Mouse (Mus musculus): ENCODE results near the gene Ubtf.
"Not testable (repeated sequence)": the region's sequence is repeated elsewhere in the genome, so short reads cannot be mapped to it uniquely, and the experiment has no call there.

Gene Ubtf

DNA sequence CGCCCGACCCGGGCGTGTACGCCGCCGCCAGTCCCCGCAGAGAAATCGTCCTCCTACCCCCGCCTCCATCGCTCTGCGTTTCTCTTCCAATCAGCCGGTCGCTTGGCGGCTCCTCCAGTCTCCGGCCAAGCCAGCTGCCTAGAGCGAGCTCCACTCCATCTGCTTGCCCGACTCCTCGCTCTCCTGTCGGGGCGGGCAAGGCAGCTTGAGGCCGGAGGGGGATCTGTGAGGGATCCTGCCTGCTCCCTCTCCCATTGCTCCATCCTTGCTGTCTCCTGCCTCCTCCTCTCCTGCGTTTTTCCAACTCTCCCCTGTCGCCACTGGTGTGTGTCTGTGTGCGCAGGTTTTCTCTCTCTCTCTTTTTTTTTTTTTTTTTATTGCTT lies at the start of gene Ubtf:
Gene Ubtf (minus strand): TSS at position 333 of the 383 bp plus-strand sequence.
- peak; percentile 78 to 80 for DNase-seq

DNA sequence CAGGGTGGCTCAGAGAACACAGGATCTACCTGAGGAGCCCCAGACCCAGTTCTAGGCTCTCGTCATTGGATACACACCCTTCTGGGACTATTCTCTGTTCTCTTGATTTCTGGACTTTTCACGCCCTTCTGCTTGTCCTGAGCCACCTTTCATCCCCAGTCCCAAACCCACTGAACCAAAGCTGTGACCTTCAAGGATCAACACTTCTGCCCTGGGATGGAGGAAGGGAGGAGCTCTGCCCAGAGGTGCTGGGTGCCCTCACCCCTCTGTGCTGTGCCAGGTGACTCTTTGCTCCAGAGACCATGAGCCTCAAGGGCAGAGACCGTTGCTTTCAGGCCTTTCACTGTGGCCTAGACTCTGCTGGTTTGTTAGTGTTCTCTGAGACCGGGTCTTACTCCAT lies 49.7 kb upstream of the Ubtf start:
- no peak for DNase-seq

DNA sequence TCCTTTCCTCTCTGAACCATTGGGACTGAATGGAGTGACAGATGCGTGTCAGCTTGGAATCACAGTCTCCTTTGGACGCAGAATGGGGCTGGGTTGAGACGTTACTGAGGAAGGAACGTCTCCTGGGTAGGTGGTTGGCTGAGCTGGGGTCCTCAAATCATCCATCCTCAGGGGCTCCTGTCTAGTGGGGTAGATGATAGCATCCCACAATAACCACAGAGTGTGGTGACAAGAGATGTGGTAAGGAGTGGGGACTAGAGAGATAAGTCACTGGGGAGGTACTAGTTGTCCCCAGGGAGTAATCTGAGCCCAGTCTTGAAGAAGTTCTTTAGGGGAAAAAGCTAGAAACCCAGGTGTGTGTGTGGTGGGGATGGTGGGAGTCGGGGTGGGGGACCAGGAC lies 48.8 kb upstream of the Ubtf start:
- DNase-seq = no peak

DNA sequence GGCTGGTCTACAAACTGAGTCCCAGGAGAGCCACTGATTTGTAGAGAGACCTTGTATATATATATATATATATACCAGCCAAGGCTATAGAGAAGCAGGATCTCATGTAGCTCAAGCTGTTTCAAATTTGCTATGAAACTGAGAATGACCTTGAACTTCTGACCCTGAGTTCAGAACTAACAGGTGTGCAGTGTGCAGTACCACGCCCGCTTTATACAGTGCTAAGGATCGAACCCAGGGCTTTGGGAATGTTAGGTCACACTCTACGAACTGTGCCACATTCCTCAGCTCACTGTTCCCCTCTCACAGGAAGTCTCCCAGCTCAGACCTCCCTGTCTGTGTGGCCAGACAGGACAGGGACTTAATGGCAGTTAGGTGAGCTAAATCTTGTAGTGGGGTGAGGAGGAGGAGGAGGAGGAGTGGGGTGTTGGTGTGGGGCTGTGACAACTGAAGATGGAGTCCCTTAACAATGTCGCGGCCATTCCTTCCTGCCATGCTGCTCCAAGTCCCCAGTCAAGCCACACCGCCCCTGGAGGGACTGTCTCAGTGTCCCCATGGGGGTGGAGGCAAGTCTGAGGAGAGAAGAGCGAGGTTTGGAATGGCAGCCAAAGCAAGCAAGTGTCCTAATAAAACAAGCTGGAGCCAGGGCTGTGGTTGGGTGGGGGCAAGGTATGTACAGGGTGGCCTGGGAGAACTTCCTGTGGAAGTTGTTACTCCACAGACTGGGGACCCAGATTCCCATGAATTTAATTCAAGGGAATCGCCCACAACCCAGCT lies 48.1 kb upstream of the Ubtf start:
- DNase-seq = no peak

DNA sequence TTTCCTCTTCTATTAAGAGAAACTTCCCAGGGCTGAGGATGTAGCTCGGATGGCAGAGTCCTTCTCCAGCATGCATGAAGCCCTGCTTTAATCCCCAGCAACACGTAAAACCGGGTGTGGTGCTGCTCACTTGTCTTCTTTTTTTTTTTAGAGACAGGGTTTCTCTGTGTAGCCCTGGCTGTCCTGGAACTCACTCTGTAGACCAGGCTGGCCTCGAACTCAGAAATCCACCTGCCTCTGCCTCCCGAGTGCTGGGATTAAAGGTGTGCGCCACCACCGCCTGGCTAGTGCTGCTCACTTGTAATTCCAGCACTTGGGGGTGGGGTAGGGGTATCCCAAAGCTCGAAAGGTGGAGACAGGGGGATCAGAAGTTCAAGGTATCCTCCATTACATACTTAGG lies 46.6 kb upstream of the Ubtf start, which contains the start of gene Slc4a1:
Gene Slc4a1 (minus strand): TSS at position 101 of the 400 bp plus-strand sequence.
- DNase-seq = not testable (repeated sequence)

DNA sequence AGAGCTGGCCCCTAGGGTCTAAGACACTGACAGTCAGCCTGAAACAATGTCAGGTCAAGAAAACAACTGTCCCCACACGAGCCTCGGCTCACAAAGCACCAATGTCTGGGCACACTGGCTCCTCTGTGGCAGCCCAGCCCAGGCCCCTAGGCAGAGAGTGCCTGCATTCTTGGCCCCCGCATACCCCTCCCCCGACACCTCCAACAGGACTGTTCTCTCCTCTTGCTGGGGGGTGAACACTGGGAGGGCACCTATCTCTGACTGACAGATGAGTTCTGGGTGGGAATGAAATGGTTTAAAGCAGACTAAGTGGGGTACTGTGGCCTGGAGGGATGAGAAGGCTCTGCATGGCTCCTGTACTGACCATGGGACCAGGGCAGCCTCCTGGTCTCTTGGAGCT lies 46.2 kb upstream of the Ubtf start:
- DNase-seq = no peak

DNA sequence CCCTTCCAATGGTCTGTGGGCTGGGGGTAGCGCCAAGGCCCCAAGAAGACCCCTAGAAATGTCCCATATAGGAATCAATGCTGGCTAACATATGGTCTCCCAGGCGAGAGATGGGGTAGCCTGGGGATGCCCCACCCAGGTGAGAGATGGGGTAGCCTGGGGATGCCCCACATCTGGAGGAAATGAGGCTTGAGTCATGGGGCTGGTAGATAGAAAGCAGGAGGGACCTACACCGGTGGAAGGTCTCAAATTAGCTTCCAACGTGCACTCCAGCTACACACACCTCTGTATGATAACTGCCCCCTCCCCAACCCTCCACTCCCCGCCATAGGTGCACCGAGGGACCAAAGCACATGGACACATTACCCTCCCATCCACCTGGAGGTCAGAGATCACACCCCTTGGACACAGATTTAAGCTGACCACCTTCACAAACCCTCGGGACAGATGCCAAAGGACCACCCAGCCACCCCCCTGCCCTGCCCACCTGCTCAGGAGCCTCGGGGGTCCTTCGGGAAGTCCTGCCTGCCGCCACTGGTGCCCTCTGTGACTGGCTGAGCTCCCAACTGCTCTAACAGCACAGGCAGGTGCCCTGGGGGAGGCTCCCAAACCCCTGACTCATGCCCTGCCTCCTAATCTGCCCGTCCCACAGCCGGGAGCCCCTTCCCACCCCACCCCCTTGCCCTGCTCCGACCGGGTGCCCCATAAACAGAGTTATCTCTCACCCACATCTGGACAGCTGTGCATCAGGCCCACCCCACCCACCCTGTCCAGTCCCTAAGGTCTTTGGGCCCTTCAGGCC lies 45.2 kb upstream of the Ubtf start:
- no peak for DNase-seq

DNA sequence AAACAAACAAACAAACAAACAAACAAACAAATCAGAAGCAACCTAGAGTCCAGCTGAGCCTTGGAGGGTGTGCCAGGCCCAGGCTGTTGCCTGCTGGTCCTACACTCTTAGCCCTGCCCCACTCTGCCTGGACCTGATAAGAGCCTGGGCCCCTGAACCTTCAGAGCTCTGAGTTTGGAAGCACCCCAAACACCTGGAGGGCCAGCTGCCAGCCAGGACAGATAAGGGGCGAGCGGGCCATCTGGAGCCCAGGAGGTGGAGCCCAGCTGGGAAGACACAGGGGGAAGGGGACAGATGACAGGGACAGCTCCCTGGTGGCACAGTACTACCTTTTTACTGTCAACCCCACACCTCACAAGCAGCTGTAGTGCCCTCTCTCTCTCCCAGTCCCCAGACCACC lies 44.1 kb upstream of the Ubtf start:
- no peak for DNase-seq

DNA sequence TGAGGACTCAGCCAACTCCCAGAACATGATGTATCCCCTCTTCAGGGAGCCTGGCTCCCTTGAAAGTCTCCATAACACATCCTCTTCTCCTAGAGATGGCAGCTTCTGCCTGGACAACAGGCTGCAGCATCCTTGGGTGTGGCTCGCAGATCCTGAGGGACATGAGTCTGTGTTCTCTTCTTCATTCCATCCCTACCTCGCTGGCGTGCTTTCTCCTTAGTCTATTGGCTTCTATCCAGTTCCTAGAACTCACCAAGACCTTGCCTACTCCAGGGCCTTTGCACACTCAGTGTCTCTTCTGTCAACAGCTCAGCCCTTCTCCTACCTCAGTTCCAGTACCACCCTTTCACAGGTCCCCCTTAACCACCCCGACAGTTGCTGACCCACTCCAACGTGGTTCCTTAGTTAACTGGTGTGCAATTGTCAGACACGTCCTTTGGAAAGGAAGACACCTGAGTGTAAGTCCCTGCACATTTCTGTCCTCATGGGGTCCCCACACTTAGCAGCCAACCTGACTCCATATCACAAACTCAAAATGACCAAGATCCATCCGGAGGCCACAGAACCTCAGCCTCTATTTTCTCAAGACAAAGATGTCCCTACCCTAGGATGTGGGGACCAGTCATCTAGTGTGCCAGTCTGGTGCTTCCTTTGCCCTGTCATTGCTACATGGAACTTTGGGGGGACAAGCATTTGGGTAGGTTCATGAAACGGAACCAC lies 42.4 kb upstream of the Ubtf start:
- DNase-seq = no peak

DNA sequence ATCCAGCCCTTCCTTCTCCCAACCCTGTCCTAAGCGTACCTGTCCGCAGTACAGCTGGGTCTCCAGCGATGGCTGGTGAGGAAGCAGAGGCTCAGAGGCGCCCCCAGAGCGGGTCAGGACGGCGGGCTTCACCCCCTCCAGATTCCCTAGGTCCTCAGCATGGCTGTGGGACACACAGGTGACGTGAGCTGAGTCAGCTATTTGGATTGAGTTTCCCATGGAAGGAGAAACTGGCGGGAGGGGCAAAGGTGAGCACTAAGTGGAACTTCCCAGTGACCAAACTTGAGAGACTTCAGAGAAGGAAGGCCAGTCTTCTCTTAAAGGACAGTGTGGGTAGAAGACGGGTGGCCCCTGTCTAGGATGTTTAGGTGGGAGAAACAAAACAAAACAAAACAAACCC lies 38.8 kb upstream of the Ubtf start:
- no peak for DNase-seq

DNA sequence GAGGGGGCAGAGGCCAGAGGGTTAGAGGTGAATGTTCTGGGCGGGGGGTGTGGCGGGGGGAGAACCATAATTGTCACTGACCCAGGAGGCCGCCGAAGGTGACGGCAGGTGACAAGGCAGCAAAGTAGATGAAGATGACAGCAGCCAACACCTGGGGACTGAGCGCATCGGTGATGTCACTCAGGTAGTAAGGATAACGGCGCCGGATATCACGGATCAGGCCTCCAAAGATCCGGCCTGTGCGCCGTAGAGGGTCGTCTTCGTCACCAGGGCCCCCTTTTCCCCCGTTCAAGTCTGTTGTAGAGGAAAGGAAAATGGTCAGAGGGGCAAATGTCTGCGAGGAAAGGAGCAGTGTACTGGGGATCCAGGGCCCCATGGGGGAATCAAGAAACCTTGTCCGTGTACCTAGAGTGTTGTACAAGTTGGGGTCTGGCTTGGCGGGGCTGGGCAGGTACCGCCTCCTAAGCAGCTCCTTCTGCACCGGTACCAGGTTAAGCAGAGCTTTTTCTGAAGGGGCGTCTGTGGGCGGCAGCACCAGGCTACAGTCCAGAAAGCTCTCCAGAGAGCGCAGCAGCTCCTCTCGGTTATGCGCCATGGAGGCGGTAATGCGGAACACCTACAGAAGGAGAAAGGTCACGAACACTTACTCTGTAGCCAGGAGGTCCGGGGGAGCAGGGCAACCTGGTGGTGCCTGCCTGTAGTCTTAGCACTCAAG lies 37.3 kb upstream of the Ubtf start:
- no peak for DNase-seq

DNA sequence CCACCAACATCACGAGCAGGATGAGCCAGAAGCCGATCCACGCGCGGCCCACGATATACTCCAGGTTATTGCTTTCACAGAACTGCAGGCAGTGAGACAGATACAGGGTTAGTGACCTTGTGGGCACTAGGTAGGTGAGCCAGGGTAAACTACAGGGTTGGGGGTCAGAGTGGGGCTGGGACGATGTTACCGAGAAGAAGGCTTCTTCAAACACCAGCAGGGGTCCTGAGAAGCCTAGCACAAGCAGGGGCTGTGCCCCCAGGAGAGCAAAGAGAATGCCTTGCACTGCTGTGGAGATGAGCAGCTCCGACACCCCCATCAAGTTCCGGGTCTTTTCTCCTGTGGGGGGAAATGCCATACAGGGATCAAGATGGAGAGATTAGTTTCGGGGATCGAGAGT lies 36.6 kb upstream of the Ubtf start:
- no peak for DNase-seq

DNA sequence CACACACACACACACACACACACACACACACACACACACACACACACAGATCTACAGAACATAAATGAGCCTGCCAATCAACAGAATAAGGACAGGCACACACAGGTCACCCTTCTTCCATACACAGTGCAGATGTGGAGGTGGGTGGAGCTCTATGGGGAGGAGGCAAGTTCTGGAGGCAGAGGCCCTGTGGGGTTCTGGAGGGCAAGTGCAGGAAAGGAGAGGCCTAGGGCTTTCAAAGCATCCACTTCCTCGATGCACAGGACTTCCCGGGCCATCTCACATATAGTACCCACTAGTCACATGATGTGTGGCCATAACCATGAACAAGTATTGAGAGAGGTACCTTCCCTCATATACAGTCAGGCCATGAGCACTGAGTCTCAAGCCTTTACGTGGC lies 36.0 kb upstream of the Ubtf start:
- DNase-seq = no peak

DNA sequence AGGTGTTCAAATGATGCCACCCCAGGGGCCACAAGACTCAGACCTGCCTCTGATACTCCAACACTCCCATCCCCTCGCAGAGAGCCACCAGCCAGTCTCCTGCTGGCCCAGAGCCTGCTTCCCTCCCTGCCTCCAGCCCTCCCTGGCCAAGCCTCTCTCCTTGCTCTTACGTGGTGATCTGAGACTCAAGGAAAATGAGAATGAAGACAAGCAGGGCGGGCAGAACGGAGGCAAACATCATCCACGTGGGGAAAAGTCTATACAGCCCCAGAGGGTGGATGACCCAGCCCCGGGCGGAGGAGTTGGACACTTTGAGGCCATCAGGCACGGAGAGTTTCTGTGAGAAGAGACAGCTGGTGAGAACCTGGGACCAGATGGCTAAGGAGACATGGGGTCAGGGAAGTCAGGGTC lies 33.5 kb upstream of the Ubtf start:
- no peak for DNase-seq

DNA sequence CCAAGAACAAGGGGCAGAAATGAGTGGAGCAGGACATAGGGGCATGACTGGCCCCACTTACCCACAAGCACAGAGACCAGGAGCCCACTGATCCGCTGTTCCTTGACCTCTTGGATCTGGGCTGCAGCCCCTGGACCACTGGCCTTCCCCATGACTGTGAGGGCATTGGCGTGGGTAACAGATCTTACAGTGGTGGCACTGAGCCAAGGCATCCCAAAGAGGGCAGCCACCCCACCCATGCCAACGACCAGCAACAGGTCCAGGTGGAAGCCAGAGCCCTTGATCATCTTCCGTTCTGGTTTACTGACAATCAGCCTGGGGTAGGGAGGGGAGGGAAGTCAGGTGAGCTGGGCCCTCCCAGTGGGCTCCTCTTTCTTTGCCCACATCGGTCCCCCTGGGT lies 32.8 kb upstream of the Ubtf start:
- DNase-seq = no peak

DNA sequence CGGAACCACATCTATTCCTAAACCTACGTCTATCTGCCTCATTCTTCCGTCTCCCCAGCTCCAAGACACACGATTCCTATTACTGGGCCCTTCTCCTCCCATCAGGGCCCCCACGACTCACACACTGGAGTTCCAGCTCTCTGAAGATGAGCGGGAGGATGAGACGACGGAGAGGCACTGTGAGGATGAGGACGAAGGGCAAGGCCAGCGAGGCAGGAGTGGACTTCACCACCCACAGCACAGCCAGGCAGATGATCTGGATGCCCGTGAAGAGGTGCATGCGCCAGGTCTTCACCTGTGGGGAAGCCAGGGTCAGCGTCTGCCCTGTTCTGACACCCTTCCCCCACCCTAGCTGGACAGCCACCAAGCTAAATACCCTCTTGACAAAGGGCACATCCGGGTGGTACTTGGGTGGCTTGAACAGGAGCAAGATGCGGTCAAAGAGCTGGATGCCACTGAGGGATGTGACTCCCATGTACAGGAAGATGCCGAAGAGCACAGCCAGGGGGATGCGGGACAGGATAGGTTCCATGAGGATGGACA lies 31.5 kb upstream of the Ubtf start:
- no peak for DNase-seq

DNA sequence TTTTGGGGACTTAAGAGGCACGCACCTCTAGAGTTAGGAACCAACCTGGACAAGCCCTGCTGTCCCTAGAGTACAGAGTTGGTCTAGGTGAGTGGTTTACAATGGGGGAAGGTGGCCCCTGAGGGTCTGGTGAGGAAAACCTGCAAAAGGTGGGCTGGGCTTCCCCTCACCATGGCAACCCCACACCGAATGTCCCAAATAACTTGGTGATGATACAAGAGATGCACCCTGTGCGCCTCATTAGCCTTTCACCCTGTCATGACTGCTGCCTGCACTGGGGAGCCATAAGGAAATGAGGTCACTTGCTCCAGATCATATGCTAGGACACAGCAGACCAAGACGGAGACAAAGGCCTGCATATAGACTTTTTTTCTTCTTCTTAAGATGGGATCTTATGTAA lies 30.9 kb upstream of the Ubtf start:
- no peak for DNase-seq

DNA sequence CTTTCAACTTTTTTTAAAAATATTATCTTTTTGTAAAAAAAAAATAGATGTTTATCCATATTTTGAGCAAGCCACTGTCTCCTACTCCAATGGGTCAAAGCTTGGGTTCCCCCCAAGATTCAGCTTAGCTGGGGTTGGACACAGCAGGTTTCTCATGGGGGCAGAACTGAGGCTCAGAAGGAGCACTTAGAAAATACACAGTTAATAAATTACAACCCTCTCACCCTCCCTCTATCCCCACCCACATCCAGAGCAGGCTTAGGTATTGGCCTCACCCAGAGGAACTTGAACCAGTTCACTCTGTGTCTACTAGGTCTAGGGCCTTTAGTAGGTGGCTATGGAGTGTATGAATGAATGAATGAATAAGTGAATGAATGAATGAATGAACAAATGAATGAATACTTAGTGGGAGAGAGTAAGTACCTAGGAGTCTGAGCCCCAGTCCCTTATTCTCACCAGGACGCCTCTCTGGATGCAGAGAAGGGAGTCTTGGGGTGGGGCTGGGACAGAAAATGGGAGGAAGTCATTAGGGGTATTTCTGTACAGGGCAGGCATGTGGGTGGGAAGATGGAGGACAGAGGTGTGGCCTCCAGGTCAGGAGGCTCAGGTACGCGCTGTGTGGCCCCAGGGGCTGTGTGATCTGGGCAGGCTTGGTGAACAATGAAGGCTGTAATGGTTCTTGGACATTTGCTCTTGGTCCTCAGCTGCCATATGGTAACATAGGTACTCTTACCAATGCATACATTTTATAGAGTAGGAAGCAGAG lies 29.8 kb upstream of the Ubtf start:
- DNase-seq = no peak

DNA sequence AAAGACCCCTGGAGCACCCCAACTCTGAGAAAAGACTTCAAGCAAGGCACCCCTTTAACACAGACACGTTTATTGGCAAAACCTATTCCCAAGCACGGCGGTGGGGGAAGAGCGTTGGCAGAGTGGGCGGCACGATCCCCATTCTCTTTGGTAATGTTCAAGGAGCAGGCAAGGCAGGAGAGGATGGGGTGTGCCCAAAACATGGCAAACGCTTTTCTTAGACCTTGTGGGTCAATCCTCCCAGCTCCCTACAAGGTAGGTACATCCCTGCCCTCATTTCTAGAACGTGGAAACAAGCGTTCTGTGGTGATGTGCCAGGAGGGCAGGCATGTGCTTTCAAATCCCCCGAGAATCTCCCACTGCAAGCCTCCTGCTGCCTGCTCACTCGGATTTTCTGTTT lies 29.2 kb upstream of the Ubtf start:
- DNase-seq = no peak

DNA sequence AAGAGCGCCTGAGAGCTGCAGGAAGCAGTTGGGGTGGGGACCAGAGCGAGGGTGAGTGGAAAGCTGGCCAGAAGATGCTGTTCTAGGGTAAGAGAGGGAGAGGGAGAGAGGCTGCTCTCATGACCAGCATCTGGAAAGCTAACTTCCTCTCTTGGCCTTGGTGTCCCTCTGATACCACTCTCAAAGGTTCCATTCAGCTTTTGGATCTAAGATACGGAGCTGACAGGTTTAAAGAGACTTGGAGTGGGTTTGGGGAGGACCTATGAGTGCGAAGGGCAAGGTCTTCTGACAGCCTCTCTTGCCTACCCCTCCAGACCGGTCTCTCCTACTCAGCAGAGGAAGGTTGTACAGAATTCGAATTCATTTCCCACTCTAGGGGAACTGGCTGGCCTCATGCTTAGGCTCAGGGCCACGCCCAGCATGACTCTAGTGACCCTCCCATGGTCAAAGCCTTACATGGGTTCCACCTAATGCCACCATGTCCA lies 28.6 kb upstream of the Ubtf start:
- no peak for DNase-seq

DNA sequence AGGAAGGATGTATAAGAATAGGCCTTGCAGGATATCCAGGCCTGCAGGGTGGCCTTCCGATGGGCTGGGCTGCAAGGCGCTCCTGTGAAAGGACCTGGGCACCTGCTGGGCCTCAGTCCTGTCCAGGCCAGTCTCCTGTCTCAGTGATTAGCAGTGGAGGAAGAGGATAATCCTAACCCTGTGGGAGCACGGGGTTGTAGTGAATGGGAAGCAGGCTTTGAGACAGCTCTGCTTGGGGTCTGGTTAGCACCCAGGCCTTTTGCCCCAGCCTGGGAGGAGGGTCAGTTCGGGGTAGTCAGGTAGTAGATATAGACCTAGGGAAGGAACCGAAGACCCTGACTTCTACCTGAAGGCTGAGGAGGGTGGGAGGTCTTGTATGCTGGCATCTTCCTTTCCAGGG lies 28.1 kb upstream of the Ubtf start:
- DNase-seq = no peak

DNA sequence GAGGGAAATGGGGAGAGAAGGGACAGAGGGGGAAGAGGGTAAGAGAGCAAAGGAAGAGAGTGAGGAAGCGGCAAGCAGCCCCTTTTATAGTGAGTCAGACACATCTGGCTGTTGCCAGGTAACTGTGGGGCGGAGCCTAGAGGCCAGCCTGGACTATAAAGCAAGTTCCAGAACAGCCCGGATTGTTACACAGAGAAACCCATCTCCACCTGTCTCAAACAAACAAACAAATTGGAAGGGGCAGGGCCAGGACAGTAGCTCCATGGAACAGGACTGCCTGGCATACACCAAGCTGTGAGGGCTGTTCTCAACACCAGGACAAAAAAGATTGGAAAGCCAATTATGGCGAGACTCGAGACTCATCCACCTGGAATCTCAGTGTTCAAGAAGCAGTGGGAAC lies 27.4 kb upstream of the Ubtf start:
- DNase-seq = no peak

Data from B cell, adult 2 months (primary cell).